Comparison of ENCODE assay signal across 6 mouse cellular contexts in the genomic region with DNA sequence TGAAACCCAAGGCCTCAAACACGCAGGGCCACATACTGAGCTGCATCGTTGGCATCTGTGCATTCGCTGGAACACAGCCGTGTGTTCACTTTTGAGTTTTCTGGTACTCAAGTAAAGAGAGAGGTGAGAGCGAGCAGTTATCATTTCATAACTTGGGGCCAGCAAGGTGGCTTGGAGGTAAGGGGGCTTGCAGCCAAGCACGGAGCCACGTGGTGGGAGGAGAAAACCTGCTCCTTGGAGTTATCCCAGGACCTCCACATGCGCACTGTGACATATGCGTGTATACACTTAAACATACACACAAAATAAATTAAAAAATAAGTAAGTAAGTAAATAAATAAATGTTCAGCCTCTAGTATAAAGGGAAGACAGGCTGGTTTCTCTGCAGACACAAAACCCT. TPM values are rescaled to one million over a fixed set of nuclear protein-coding genes. Genes with fewer than 3 reads are reported as not detected.
"Had no signal": no experiment of that assay in that cellular context is flagged by ENCODE, and none has a peak within 500 bp of the region (broad histone marks: within the 10 kb centered on the region; RNA-seq: fewer than 3 reads in every experiment).

No protein-coding gene starts in this region.

- H3K4me2 ChIP-seq: limb, embryonic 12.5 days; midbrain, embryonic 13.5 days had no signal

- H3K27me3 ChIP-seq: midbrain, embryonic 13.5 days had no signal

- H3K4me3 ChIP-seq: layer of hippocampus, adult 2 months; limb, embryonic 12.5 days; midbrain, embryonic 13.5 days had no signal

- H3K36me3 ChIP-seq: limb, embryonic 12.5 days; midbrain, embryonic 13.5 days had no signal

- H3K9ac ChIP-seq: limb, embryonic 12.5 days; midbrain, embryonic 13.5 days had no signal

- ATAC-seq: midbrain, embryonic 13.5 days had no signal

- H3K27ac ChIP-seq: layer of hippocampus, adult 2 months; limb, embryonic 12.5 days; midbrain, embryonic 13.5 days had no signal

- DNase-seq: right cerebral cortex, postnatal 14 days had no signal

- H3K9me3 ChIP-seq: limb, embryonic 12.5 days; midbrain, embryonic 13.5 days had no signal

- H3K4me1 ChIP-seq: midbrain, embryonic 13.5 days had no signal

RNA-seq across cellular contexts. Expression of a gene that starts 4.7 kb away (rescaled TPM):
- polyA plus RNA-seq: limb, embryonic 12.5 days; midbrain, postnatal 0 days; neural tube, embryonic 14.5 days had no signal
